Mouse (Mus musculus) ovary, postnatal 14 days (tissue): ENCODE data around the gene Ttc7.

Source experiments
- DNase-seq: peaks from one replicate; pipeline ENCODE4 v3.0.0; 2022; ENCODE audit warnings: low spot score

Ttc7 gene

GRCm38 (mm10) chr17:87314530-87314946 is 31.9 kb downstream of the Ttc7 start:
- DNase-seq = no peak

- DNase-seq = peak; percentile 94
Measured at GRCm38 (mm10) chr17:87315021-87315531, 32.4 kb downstream of the Ttc7 start.

DNA sequence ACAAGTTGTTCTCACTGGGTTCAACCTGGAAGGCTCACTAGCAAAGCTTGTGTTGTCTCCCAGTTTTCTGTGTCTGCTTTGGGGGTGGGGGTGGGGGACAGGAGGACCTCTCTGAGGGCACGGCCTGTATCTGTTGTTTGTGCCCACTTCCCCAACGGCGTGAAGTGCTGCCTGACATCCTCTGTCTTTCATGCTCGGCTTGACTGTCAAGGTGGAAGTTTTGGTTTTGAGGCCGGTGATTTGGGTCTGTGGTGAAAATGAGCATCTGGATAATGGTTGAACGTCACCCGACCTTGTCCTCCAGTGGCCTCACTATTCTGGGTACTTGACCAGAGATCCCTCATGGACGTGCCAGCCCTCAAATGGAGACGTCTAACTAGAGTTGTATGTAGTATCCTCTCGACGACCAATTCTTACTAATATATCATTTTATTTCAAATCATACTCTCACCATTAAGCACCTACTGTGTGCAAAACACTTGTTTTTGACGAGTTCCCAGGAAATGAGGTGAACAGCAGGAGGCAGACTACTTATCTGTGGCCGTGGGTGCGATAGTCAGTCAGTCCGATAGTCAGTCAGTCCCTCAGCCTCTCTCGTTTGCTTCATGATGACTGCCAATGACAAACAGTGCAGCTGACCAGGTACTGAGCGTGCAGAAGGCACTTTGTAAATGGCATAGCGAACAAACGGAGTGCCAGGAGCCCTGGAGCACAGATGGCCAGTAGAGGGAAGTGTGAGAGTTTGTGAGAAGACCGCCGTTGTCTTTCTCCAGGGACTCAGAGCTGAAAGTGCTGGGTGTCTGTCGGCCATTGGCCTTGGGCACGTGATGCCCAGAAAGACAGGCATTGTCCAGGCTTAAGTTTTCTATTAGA is 33.4 kb downstream of the Ttc7 start:
- DNase-seq = no peak

GRCm38 (mm10) chr17:87317271-87317670 is 34.6 kb downstream of the Ttc7 start:
- DNase-seq = no peak

DNA sequence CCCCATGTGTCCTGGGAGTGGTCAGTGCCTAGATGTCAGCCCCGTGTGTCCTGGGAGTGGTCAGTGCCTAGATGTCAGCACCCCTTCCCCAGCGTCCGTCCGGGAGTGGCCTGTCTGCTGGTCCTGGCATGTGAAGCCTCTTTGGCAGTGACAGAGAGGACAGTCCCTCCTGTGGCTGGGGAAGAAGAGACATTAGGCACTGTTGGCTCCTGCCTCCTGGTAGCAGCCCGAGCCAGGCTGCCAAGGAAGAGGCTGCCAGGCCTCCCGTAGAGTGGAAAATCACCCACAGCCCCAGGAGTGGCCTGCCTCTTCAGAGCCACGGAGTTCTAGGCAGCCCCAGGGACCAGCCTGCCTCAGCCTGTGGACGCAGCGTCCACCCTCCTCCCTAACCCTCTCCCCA is 35.3 kb downstream of the Ttc7 start:
- no peak for DNase-seq

GRCm38 (mm10) chr17:87321673-87322072 is 39.0 kb downstream of the Ttc7 start:
- DNase-seq = no peak

DNA sequence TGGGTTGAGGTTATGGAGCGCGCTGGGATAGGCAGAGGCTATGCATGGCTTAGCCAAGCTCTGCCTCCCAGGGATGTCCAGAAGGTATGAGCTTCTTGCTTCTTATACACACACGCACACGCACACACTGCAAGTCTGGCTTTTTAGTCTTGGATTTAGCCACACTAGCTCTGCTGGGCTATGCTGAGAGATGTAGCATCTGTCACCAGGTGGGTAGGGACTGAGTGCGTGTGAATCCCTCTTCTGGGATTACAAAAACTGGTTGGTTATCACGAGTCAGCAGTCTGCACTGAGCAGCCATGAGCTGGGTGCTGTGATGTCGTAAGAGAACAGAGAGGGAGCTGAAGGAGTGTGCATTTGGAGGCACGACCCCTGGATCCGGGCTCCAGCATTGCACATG is 40.5 kb downstream of the Ttc7 start:
- DNase-seq = no peak

DNA sequence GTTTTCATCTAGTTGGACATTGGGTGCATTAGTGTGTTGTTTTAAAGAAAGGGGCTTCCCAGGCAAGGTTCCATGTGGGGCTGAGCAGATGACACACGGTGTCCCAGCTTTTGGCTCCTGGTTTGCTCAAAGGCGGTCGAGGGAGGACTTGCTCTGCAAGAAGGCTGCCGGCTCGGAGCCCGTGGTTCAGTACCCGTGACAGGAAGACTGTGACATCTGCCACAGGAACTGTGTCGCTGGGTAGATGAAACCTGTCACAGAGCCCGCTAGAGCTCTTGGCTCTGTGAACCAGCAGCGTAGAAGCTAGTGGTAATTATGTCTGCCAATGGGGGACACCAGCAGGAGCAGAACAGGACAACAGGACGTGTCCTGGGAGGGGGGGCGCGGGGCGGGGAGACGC is 42.8 kb downstream of the Ttc7 start:
- no peak for DNase-seq

- DNase-seq = no peak
Measured at GRCm38 (mm10) chr17:87326987-87327386, 44.3 kb downstream of the Ttc7 start.

DNA sequence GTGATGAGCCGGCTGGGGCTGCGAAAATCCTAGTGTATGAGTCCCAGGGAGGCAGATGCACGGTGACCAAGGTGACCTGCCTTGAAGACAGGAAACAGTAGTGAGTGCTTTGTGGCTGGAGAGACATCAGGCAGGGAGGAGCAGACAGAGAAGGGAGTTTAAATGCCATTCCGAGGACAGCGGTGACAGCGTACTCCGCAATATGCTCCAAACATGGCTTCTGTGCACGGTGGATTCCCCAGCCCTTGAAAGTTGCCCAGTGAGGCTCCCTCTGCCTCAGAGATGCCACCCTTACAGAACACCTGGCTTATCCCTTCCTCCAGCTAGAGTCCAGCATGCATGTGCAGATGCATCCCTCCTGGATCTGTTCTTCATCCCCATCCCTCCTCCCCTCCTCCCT is 45.0 kb downstream of the Ttc7 start:
- no peak for DNase-seq

DNA sequence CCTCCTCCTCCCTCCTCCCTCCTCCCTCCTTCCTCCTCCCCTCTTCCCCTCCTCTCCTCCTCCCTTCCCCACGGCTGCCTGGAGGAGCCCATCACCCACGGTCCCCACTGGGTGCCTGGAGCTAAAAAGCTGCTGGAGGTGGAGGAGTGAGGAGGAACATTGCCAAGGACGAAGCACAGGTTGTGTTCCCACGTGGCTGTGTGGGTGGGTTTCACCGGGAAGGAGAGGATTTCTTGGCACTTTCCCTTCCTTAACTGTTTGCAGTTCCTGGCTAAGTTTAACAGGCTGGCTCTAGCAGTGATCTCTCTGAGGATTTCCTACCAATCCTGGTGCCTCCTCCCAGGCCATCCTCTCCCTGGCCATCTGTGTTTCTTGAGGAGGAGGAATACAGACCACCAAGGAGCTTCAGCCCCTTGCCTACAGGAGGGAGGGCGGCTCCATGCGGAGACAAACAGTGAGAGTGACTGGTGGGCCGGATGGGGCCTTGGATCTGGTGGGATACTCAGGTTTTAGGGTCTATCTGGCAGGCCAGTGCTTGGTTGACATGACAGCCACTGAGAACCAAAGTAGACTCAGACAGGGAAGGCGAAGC is 45.6 kb downstream of the Ttc7 start:
- DNase-seq = no peak

- no peak for DNase-seq
Measured at GRCm38 (mm10) chr17:87329144-87329700, 46.5 kb downstream of the Ttc7 start.

DNA sequence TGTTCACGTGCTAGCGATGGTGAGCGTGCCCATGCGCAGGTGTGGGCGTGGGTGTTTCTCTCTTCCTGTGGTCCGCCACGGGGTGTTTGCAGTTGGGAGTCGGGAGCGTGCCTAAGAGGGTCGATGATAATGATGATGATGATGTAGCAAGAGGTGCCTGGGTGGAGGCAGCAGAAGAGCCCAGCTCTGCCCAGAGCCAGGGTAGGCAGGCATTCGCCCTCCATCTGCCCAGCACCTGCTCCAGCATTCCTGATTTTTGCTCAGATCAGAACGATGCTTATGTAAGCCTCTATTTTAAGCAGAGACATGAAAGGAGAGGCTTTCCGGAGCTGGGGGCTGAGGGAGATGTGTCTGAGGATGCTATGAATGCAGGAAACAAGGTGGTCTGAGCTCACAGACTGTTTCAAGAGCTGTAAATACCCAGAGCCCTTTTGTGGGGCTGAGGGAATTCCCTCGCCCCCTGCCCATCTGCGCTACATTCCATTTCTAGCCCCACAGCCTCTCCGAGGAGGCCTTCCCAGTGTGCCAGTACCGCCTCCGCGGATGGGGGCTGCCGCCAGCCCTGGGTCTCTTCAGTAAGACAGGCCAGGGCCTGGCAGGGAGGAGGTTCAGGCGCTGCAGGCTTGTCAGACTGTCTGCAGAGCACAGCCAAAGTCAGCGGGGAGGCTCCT is 47.7 kb downstream of the Ttc7 start:
- DNase-seq = no peak

DNA sequence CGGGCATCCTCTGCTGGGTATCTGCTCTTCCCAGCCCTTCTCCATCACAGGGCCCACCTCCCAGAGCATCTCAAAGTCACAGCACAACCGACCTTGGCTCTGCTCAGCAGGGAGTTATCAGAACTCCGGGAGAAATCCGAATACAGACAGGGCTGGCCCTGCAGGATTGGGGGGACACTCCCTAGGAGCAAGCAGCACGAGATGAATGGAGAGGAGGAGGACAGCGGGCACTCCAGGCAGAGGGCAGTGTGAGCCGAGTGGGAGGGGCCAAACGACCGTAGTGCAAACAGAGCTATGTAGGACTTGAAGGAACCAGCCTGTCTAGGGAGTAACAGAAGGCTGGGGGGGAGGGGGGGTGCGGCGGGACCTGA is 48.2 kb downstream of the Ttc7 start:
- DNase-seq = no peak

- DNase-seq = no peak
Measured at GRCm38 (mm10) chr17:87331336-87332141, 48.9 kb downstream of the Ttc7 start.

- DNase-seq = no peak
Measured at GRCm38 (mm10) chr17:87332142-87332815, 49.6 kb downstream of the Ttc7 start.

DNA sequence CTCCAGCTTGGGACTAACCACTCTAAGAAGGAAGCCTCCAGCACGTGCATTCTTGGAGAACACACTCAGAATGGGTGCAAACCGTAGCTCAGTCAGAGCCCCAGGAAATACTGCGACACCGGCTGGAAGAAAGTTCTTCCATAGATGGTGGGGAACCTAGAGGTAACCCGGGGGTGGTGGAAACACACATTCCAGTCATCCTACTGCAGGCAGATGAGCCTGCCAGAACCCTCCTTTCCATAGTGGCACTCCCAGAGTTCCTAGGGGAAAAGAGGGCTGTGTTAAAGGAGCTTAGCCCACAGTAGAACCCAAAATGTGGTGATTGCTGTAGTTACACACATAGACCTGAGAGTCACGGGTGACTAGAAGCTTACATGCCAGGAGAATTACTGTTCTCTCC is 50.2 kb downstream of the Ttc7 start:
- no peak for DNase-seq

DNA sequence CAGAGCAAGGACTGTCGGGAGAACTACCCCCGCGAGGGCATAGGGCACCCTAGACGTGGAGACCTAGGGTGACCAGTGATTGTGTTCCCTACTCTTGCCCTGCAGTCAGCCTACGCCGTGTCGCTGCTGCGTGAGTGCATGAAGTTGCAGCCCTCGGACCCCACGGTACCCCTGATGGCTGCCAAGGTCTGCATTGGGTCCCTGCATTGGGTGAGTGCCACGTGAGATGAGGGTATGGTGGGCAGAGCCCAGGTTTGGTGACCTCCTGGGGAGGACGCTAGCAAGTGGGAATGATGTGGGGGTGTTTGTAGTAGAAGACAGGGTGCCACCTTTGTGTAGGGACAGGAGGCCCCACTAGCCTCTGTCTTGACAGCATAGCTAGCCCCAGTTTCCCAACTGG is 51.5 kb downstream of the Ttc7 start:
- DNase-seq = no peak

GRCm38 (mm10) chr17:87335152-87335551 is 52.5 kb downstream of the Ttc7 start:
- no peak for DNase-seq

GRCm38 (mm10) chr17:87335727-87336126 is 53.0 kb downstream of the Ttc7 start:
- no peak for DNase-seq

DNA sequence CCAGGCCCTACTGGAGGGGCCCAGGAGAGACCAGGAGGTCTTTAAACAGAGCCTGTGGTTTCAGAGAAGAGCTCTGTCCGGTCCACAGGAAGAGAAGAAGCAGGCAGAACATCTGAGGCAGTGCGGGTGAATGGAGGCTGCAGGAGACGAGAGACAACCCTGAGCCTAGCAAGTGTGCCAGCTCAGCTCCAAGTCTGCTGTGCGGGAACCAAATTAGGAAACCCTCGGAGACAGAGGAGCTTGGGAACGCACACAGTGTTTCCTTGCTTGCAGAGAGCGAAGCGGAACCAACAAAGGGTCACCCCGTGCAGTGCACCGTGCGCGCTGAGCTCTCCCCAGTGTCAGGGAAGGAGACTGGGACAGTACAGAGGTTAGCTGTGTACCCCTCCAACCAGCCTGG is 54.2 kb downstream of the Ttc7 start:
- DNase-seq = no peak
